Mouse (Mus musculus) thymus, adult 2 months (tissue): ENCODE results near the gene Trpm6.

Source experiments
- CTCF ChIP-seq: fragments of 200-500 bp; IDR thresholded peaks from 2 replicates; pipeline ENCODE4 v1.5.1; 2012; ENCODE audit warnings: mild to moderate bottlenecking, control low read depth, low read length, moderate library complexity, borderline replicate concordance; ENCODE audit not compliant: control insufficient read depth, poor library complexity, insufficient read depth; ENCODE audit errors: extremely low read depth
- POLR2A ChIP-seq: fragments of 200-500 bp; IDR thresholded peaks from 2 replicates; pipeline ENCODE4 v1.6.1; 2012; ENCODE audit warnings: mild to moderate bottlenecking, low read length, control low read depth, moderate library complexity; ENCODE audit not compliant: control insufficient read depth, poor library complexity, insufficient read depth; ENCODE audit errors: extremely low read depth

DNA sequence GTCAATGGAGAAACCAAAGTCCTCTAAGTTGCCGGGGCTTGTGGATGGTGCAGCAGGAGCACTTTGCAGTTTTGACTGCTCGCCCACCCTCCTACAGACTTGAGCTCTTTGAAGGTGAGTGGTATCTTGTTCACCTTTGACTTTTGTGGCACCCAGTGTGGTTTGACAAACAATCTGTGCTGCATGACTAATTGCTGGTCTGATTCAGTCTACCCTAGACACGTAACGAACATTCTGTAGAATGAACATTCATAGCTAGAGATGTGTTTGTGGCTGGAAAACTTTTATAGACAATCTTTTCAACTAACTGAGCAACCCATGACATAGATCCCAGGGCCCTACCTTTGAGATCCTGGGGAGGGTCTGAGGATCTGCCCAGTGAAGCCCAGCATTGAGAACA is 2.4 kb upstream of the Trpm6 start:
- TF ChIP-seq POLR2A (no peak), CTCF (no peak)
